Mouse (Mus musculus) ovary, postnatal 10 days (tissue): ENCODE results near the gene Shc4.

ENCODE experiments used
- DNase-seq: peaks from one replicate; pipeline ENCODE4 v3.0.0; 2022; ENCODE audit warnings: low spot score

Shc4 gene

DNA sequence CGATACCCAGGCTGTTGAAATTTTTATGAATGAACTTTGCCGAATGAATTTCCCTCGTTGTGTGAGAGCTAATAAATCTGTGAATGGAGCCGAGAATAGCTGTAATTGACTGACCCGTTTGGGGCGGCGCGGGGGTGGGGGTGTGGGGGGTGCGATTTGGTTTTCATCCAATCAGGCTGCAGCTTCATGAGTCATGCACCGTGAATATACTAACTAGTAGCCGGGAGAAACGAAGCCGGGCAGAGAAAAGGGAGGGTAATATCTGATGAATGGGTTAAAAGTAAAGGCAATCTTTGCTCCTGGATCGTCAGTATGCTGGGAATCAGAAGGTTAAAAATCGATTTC lies at the start of gene Shc4:
Gene Shc4 (minus strand): TSS at position 63 of the 345 bp plus-strand sequence.
- no peak for DNase-seq

GRCm38 (mm10) chr2:125765029-125765428 lies 41.1 kb upstream of the Shc4 start:
- DNase-seq: no peak

- DNase-seq: no peak
Observed at GRCm38 (mm10) chr2:125764531-125764930, 40.6 kb upstream of the Shc4 start.

DNA sequence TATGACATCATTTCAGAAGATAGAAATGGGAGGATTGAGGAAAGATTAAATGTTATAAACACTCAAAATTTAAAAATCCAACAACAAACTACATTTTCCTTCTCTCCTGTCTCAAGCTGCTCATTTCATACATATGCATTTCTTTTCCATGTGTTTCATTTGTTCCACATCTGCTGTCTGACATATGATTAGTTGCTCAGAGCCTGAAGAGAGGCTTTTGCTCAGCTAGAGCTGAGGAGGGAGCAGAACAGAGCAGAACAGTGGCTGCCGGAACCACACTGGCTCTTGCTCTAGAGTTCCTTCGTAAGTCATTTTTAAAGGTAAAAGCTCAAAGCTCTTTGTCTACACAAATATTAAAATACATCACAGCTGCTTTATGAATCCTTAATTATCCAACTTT lies 25.4 kb upstream of the Shc4 start:
- no peak for DNase-seq

DNA sequence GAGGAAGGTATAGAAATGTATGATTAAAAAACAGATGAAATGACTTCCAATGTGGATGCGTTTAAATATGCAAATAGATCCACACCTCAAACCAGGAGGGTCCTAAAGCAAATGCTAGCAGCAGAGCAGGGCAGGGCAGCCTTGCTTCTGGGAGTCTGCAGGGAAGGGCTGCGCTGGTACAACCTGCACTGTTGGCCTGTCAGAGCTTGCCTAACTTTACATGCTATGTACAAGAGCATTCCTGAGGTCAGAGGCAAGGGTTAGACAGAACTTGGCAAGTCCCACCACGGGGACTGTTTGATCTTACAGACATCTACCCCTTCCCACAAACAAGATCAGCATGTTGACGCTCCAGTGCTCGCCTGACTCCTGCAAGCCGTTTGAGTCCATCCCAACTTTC lies 15.4 kb upstream of the Shc4 start:
- DNase-seq: no peak

- no peak for DNase-seq
Observed at GRCm38 (mm10) chr2:125738718-125739117, 14.8 kb upstream of the Shc4 start.

GRCm38 (mm10) chr2:125736025-125736343 lies 12.0 kb upstream of the Shc4 start:
- no peak for DNase-seq

- no peak for DNase-seq
Observed at GRCm38 (mm10) chr2:125735333-125736024, 11.5 kb upstream of the Shc4 start.

DNA sequence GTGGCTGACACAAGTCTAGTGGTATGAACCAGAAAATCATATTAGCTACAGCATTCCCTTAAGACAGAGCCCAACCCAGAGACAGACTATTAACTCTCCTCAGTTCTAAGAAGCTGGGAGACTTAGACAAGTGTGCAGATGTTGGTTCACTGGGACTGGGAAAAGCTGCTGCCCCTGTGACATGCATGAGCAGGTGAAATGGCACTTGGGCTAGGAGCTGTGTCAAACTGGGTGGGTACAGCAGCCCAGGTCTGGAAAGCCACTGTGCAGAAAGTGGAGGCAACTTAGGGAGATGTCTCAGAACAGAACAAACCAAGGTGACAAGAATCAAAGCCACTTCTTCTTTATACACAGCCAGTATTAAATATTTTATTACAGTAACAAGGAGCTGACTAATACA lies 10.8 kb upstream of the Shc4 start:
- DNase-seq: no peak

- DNase-seq: peak; percentile 95
Observed at GRCm38 (mm10) chr2:125731763-125732560, 8.0 kb upstream of the Shc4 start.

DNA sequence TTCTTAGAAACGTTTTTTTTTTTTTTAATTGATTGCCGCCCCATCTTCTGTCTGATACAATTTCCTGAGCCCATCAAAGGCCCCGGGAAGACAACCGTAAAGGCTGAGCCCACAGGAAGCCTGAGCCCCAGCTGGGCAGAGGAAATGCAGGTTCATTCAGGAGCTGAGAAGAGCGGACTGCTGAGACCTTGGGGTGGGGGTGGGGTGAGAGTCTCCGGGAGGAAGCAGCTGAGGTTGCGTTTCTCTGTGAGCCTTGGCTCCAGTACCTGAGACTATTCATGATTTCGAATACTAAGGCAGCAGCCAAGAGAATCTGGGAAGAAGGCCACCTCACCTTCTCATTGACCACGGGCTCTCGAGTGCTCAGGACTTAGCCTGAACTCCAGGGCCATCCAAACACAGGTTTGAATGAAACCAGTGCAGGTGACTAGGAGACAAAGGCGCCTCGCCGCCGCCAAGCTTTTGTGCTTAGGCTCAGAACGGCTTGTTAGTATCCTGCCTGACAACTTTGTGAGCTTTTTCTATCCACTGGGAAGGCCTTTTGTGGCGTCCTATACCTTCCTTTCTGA lies 682 bp upstream of the Shc4 start:
- DNase-seq: no peak

GRCm38 (mm10) chr2:125723408-125724085 lies 401 bp downstream of the Shc4 start:
- no peak for DNase-seq

DNA sequence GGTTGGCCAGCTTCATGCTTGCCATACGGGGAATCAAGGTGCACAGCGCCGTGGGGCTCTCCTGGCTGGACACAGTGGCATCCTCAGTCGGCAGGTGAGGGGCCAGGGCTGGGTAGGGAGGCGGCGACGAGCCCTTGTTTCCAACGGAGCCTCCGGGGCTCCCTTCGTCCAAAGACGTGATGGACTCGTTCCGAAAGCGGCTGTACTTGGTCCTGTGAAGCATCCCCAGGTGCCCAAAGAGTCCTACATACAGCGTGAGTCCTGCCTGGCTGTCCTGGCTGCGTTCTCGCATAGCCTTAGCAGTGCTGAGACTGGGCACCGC lies 901 bp downstream of the Shc4 start:
- no peak for DNase-seq

- no peak for DNase-seq
Observed at GRCm38 (mm10) chr2:125716599-125716998, 7.3 kb downstream of the Shc4 start.

DNA sequence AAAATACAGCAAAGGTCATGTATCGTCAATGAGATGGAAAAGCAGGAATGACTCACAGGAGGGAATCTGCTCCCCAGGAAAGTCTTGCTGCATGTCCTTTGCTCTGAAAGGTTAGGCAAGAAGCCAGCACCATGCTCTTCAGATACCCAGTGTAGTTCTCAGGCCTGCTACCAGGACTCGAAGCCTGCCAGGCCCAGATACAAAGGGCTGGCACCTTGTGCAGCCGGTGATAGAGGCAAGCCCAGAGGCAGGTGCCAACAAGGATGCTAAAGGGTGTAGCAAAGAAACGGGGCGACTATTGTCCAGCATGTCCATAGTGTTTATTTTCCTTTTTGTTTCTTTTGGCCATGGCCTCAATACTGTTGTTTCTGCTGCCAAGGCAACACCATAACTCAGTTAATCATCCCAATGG lies 17.4 kb downstream of the Shc4 start:
- DNase-seq: no peak

DNA sequence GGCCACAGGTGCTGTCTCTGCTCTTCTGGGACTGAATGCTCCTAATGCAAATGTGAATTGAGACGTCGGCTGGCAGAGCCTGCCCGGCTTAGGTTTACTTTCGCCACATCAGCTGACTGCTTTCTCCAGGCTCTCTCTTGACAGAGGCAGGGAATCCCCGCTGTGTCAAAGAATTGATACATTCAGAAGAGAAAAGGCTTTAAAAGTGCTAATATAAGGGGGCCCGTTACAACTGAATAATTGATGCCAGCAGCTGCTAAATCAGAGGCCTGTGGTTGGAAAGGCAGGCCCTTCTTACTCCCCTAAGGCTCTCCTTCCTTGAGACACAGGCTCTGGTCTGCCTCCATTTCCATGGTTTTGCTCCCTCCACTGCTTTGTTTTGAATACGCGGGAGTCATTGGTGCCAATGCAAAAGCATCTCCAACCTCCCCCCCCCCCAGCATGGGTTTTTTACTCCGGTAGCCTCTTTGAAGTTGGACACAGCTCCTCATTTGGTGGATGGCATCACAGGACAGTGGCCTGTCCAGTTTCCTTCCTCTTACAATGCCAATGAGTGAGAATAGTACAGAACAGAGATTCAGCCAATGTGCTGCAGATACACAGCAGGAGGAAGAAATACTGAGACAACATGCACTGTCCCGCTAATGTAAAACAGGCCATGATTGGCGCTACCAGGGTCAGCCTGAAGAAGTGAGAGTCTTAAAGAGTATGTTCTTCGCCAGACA lies 18.9 kb downstream of the Shc4 start:
- no peak for DNase-seq

GRCm38 (mm10) chr2:125702851-125703250 lies 21.1 kb downstream of the Shc4 start:
- no peak for DNase-seq

DNA sequence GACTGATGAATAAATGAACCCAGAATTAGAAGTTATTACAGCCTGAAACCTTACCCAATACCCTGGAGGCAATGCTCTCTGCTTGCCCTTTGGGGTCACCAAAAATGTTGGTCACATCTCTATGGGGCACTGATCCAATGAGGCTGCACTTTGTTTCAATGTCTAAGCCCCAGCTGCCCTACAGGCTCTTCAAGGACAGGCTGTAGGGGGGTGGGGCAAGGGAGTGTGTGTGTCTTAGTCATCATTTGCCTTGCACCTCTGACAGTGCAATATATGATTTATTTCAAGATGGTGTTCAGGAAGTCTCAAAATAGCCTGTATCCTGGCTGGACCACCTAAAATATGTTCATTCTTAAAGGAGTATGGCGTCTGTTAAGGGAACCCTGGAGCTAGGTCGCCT lies 22.3 kb downstream of the Shc4 start:
- no peak for DNase-seq

DNA sequence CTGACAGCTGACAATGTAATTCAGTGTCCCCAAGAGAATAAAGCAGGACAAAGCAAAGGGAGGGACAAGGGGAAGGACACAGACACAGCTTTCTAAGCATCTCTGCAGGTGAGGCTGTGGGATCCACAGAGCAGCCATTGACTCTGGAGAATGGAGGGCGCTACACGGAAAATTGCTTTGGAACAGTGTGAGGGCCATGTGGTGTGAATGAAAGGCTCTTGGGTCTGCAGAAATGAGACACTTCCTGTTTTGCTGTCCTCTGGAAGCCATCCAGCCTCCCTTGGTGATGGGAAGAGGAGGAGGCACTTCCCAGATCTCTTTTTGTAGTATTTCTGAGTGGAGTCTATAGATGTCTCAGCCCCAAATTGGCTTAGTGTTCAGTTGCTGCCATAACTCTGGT lies 27.7 kb downstream of the Shc4 start:
- DNase-seq: no peak

DNA sequence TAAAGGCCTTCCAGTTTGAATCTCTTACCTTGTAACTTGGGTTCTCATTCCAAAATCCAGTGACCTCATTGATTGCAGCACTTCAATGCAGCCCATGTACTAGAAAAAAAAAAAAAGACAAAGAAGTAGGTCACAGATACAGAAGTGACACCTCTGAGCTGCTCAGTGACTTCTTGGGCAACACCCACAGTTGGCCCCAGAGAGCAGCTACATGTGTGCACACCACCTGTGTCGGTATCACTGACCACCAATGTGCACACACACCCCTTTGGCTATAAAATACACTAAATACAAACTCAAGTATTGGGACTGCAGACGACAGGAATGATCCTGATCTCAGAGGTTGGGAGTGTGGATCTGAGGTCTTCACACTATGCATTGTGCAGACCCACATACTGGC lies 29.1 kb downstream of the Shc4 start:
- no peak for DNase-seq

DNA sequence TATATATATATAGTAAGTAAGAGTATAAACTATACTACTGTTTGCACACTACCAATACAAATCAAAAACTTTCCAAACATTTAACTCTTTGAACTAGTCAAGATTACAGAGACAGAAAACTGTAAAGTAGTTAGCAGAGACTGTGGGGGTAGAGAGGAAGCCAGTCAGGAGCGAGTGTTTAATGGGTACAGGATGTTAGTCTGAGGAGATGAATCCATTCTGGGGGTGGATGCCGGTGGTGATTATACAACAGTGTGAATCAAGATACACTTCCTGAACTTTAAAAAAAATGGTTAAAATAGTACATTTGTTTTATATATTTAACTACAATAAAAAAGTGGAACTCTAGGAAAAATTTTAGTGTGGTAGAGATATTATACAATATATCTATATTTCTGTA lies 31.9 kb downstream of the Shc4 start:
- no peak for DNase-seq

- DNase-seq: no peak
Observed at GRCm38 (mm10) chr2:125685441-125686150, 38.4 kb downstream of the Shc4 start.
